Mouse (Mus musculus) subcutaneous adipose tissue, adult 2 months (tissue): ENCODE measurements around the gene Rbm25. TPM values are rescaled to one million over a fixed set of nuclear protein-coding genes. Genes with fewer than 3 reads are reported as not detected.

Experiments used
- polyA plus RNA-seq: library from polyadenylated mRNA; depleted of rRNA; stranded (reverse); fragments of >200 nt; gene quantifications from 2 replicates; pipeline ENCODE4 v1.2.3, GENCODE M21; 2012; ENCODE audit warnings: low replicate concordance; rRNA removed

Gene Rbm25
- polyA plus RNA-seq = 17.2 and 33.4 TPM in 2 replicates

DNA sequence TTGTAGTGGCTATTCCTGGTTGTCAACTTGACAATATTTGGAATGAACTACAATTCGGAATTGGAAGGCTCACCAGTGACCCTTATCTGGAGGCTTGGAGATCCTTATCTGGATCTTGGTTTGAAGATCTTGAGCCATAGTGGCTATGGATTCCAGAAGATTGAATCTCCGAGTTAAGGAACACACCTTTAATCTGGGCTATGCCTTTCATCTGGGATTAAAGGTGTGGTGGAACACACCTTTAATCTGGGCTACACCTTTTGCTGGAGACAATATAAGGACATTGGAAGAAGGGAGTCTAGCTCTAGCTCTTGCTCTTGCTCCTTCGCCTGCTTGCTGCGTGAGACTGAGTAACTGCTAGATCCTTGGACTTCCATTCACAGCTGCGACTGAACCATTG, at the start of gene Rbm25:
Gene Rbm25 (plus strand): TSS at position 301 of the 400 bp plus-strand sequence.

DNA sequence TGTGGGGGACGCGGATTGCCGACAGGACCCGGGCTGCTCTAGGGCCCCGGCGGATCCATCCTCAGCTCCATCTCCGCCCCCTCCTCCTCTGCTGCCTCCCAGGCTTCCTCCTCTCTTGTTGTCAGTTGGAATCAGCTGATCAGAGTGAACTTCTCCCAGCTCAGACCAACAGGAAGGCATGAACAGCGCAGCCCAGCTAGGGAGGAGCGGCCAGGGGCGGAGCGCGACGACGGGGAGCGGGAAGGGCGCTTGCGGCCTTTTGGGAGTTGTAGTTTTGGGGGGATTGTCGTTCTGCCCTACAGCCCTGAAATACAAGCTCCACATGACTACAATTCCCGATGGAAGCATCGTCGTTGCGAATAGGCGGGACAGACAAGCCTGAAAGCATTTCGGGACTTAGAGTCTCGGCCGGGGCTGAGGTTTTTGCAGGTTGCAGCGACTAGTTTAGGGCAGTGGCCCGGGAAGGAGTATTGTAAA, 34.0 kb upstream of the Rbm25 start, which contains the start of gene Zfyve1:
Gene Zfyve1 (minus strand): TSS at position 198 of the 477 bp plus-strand sequence.

DNA sequence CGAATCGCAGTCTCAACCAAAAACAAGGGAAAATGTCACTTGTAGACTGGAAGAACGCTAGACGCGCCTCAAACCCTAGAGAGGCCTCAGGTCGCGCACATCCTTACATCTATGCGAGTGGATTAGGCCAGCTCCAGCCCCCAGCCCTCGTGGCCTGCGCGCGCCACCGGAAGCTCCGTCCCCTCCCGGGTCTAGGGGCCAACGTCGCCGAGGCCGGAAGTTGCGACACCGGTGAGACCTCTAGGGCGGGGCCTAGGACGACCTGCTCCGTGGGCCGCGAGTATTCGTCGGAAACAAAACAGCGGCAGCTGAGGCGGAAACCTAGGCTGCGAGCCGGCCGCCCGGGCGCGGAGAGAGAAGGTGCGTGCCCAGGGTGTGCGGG, 56.9 kb downstream of the Rbm25 start, which contains the start of gene Psen1:
Gene Psen1 (plus strand): TSS at position 219 of the 382 bp plus-strand sequence.

Other genes with a start within 250 kb of the Rbm25 start
- gene Dpf3, start 143.5 kb upstream of the Rbm25 start, polyA plus RNA-seq = 2.4 and 3.1 TPM in 2 replicates
- gene Dcaf4, start 110.8 kb upstream of the Rbm25 start, polyA plus RNA-seq = 35.1 and 37.6 TPM in 2 replicates
- 29.3 and 38.7 TPM in 2 replicates for gene Zfyve1, start 34.0 kb upstream of the Rbm25 start, polyA plus RNA-seq
- 22.7 and 40.3 TPM in 2 replicates for gene Psen1, start 56.9 kb downstream of the Rbm25 start, polyA plus RNA-seq
- gene Papln, start 132.4 kb downstream of the Rbm25 start, polyA plus RNA-seq = 10.0 and 10.4 TPM in 2 replicates